Comparison of ENCODE assay signal across 10 mouse cellular contexts in genomic region chr10:68165709-68166694, GRCm38 (mm10).
A peak's percentile ranks its signal among the peaks of the same experiment; 100 is the strongest.
DNase-seq lines count a peak whose midpoint lies in the region; ATAC-seq and TF ChIP-seq lines count a peak whose summit lies in the region.
"Had no signal": no experiment of that assay in that cellular context is flagged by ENCODE, and none has a peak within 500 bp of the region (broad histone marks: within the 10 kb centered on the region; RNA-seq: fewer than 3 reads in every experiment).

No protein-coding gene starts in this region.

- 49% methylated on average over 10 of the region's 10 CpGs for WGBS in hindbrain, embryonic 14.5 days
- WGBS in limb, embryonic 12.5 days = 32% methylated on average over 10 of the region's 10 CpGs

- H3K9ac ChIP-seq in hindbrain, embryonic 14.5 days = no peak overlapping the region
- H3K9ac ChIP-seq in limb, embryonic 12.5 days (replicated peaks) = no peak overlapping the region
- H3K9ac ChIP-seq: liver, embryonic 13.5 days had no signal

- intact Hi-C loops in gastrocnemius, adult 2 months (cut with DNase I) = no loop called here

- no peak overlapping the region for H3K4me2 ChIP-seq in hindbrain, embryonic 14.5 days (replicated peaks)
- H3K4me2 ChIP-seq in limb, embryonic 12.5 days = peak overlapping the region; percentile 15; the same call in 1 of the 2 replicates
- H3K4me2 ChIP-seq: liver, embryonic 13.5 days had no signal

- H3K4me1 ChIP-seq in brown adipose tissue, adult 24 weeks (ENCODE audit: control insufficient read depth, insufficient read depth, insufficient read length, low read length) = peaks cover 12% of the 10 kb centered on the region; the same call in 1 of the 2 replicates
- peaks cover 26% of the 10 kb centered on the region for H3K4me1 ChIP-seq in hindbrain, embryonic 14.5 days (replicated peaks; ENCODE audit: control insufficient read depth, insufficient read depth, low read length)
- peaks cover 46% of the 10 kb centered on the region for H3K4me1 ChIP-seq in limb, embryonic 12.5 days (replicated peaks)

- peak overlapping the region; percentile 43 for H3K4me3 ChIP-seq in gastrocnemius, adult 2 months
- H3K4me3 ChIP-seq in brown adipose tissue, adult 24 weeks (ENCODE audit: insufficient read depth, low read depth, low read length) = no peak overlapping the region
- H3K4me3 ChIP-seq in hindbrain, embryonic 14.5 days (replicated peaks; ENCODE audit: low read length) = no peak overlapping the region
- no peak overlapping the region for H3K4me3 ChIP-seq in limb, embryonic 12.5 days (replicated peaks)
- H3K4me3 ChIP-seq: liver, embryonic 13.5 days had no signal

- no peak for TF ChIP-seq CTCF in gastrocnemius, adult 2 months (IDR thresholded peaks at IDR 0.05)

- H3K36me3 ChIP-seq in hindbrain, embryonic 14.5 days (replicated peaks; ENCODE audit: control insufficient read depth, insufficient read depth) = no peaks in the 10 kb centered on the region
- peaks cover 9% of the 10 kb centered on the region; the same call in 1 of the 2 replicates for H3K36me3 ChIP-seq in limb, embryonic 12.5 days
- H3K36me3 ChIP-seq: liver, embryonic 13.5 days had no signal

- DNase-seq in gastrocnemius, adult 2 months = no peak
- no peak for DNase-seq in gastrocnemius, adult 18-20 months (ENCODE audit: low spot score)
- no peak for DNase-seq in hindbrain, embryonic 14.5 days (ENCODE audit: low spot score)
- DNase-seq in cerebellum, postnatal 14 days = no peak
- DNase-seq in right cerebral cortex, adult 2 months (ENCODE audit: low spot score in 2 of 2) = no peak
- no peak for DNase-seq in thymus, adult 18-20 months
- DNase-seq: cerebellum, adult 8-10 months; liver, embryonic 13.5 days had no signal

- H3K9me3 ChIP-seq in hindbrain, embryonic 14.5 days (ENCODE audit: control insufficient read depth, low read length) = no peaks in the 10 kb centered on the region
- no peaks in the 10 kb centered on the region for H3K9me3 ChIP-seq in limb, embryonic 12.5 days
- H3K9me3 ChIP-seq: liver, embryonic 13.5 days had no signal

- no peaks in the 10 kb centered on the region for H3K27me3 ChIP-seq in hindbrain, embryonic 14.5 days (ENCODE audit: control insufficient read depth, insufficient read depth, low read length)
- H3K27me3 ChIP-seq in limb, embryonic 12.5 days = no peaks in the 10 kb centered on the region
- H3K27me3 ChIP-seq: liver, embryonic 13.5 days had no signal

- H3K27ac ChIP-seq in gastrocnemius, adult 2 months = peak overlapping the region; percentile 86
- peak overlapping the region; percentile 76 for H3K27ac ChIP-seq in brown adipose tissue, adult 24 weeks (replicated peaks; ENCODE audit: low read depth, low read length)
- peak overlapping the region; percentile 62 for H3K27ac ChIP-seq in hindbrain, embryonic 14.5 days
- H3K27ac ChIP-seq in limb, embryonic 12.5 days = peak overlapping the region; percentile 81
- H3K27ac ChIP-seq: liver, embryonic 13.5 days had no signal

- no peak for ATAC-seq in hindbrain, embryonic 14.5 days (ENCODE audit: low FRiP score)
- no peak for ATAC-seq in limb, embryonic 12.5 days (ENCODE audit: insufficient number of reproducible peaks, insufficient read depth, low FRiP score, low TSS enrichment, low read depth)
